Mouse (Mus musculus) hindbrain, embryonic 15.5 days (tissue): ENCODE results near the gene Sorl1. TPM values are rescaled to one million over a fixed set of nuclear protein-coding genes. Genes with fewer than 3 reads are reported as not detected.
A peak's percentile ranks its signal among the peaks of the same experiment; 100 is the strongest.

Experiments
- ATAC-seq: fragments of 200-750 bp; cut with Nextera tagmentation; 2 replicates; pipeline ENCODE4 v1.8.0; 2017; ENCODE audit warnings: low read depth, moderate number of reproducible peaks, moderate TSS enrichment; ENCODE audit not compliant: low FRiP score
- H3K27ac ChIP-seq: fragments of 300-500 bp; sonication (generic); replicated peaks from 2 replicates; pipeline ENCODE4 v1.5.1; 2015; ENCODE audit warnings: mild to moderate bottlenecking, inconsistent platforms
- H3K27me3 ChIP-seq: fragments of 300-500 bp; sonication (generic); 2 replicates; pipeline ENCODE4 v1.6.1; 2015; ENCODE audit warnings: control low read depth, inconsistent platforms
- H3K36me3 ChIP-seq: fragments of 300-500 bp; sonication (generic); 2 replicates; pipeline ENCODE4 v1.6.1; 2015; ENCODE audit warnings: control low read depth, inconsistent platforms
- H3K4me1 ChIP-seq: fragments of 300-500 bp; sonication (generic); replicated peaks from 2 replicates; pipeline ENCODE4 v1.6.1; 2015; ENCODE audit warnings: control low read depth, inconsistent platforms
- H3K4me2 ChIP-seq: fragments of 300-500 bp; sonication (generic); 2 replicates; pipeline ENCODE4 v1.6.1; 2015; ENCODE audit warnings: moderate library complexity, mild to moderate bottlenecking, inconsistent platforms
- H3K4me3 ChIP-seq: fragments of 300-500 bp; sonication (generic); 2 replicates; pipeline ENCODE4 v1.5.1; 2015; ENCODE audit warnings: mild to moderate bottlenecking, inconsistent platforms
- H3K9ac ChIP-seq: fragments of 300-500 bp; sonication (generic); 2 replicates; pipeline ENCODE4 v1.6.1; 2015; ENCODE audit warnings: inconsistent platforms
- H3K9me3 ChIP-seq: fragments of 300-500 bp; sonication (generic); 2 replicates; pipeline ENCODE4 v1.6.1; 2016; ENCODE audit warnings: control low read depth, inconsistent platforms
- WGBS: fragments of 180-500 bp; shearing (Covaris S2); methylation state at CpG from one replicate; pipeline ENCODE4 v1.1.7; 2015; 5-methylcytosine and 5-hydroxymethylcytosine counted together
- polyA plus RNA-seq: library from polyadenylated mRNA; unstranded; fragments of >200 nt; fragmentation: Nextera tagmentation; extraction: Ambion mirVana; gene quantifications from 2 replicates; pipeline ENCODE4 v1.2.1, GENCODE M21; 2015

Gene Sorl1
- polyA plus RNA-seq, result 11.2 and 12.4 TPM in 2 replicates

DNA sequence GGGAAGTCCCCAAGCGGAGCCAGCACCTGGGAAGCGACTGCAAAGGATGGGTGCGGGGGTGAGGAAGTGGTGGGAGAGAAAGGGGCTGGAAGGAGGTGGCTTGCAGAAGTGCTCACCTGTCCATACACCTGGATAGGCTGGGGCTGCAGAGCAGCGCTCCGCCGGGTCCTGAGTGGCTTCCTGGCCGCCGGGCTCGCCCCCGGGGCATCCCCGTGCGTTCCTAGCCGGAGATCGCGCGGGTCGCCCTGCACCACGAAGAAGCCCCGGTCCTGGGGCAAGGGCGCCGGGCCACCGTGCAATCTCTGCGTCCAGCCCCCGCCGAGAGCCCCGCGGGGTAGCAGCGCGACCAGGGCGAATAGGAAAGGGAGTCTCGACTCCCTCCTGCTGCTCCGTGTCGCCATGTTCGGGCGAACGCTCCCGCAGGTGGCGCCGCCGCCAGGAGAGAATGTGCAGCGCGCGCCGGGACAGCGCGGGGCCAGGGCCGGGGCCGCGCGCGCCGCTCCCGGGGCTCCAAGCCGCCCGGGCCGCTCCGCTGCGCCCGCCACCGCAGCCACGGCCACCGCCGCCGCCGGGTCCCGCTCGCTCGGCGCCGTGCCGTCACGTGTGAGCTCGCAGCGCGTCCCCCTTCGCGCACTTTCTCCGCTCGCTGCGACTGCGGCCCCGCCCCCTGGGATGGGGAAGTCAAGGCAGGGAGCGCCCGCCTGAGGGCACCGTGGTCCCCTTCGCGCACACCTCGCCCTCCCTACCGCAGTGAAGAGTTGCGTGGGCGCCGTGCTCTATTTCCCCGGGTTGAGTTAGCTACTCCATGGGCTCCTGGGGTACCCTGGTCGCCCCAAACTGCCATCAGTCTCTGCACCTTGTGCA lies at the start of gene Sorl1:
Gene Sorl1, minus strand, starts transcription at position 585 of the 864 bp plus-strand sequence.
- Histone ChIP-seq H3K9me3 (no peaks in the 10 kb centered on the region), H3K9ac (peak within 1 kb of the TSS; percentile 76), H3K4me1 (peaks cover 35% of the 10 kb centered on the region), H3K4me3 (peak within 1 kb of the TSS; percentile 69), H3K27ac (peak within 1 kb of the TSS; percentile 78), H3K4me2 (peak within 1 kb of the TSS; percentile 87), H3K27me3 (no peaks in the 10 kb centered on the region), H3K36me3 (no peaks in the 10 kb centered on the region)
- ATAC-seq, result peak; percentile 81
- WGBS, result under 1% methylated on average over 83 of the region's 94 CpGs

DNA sequence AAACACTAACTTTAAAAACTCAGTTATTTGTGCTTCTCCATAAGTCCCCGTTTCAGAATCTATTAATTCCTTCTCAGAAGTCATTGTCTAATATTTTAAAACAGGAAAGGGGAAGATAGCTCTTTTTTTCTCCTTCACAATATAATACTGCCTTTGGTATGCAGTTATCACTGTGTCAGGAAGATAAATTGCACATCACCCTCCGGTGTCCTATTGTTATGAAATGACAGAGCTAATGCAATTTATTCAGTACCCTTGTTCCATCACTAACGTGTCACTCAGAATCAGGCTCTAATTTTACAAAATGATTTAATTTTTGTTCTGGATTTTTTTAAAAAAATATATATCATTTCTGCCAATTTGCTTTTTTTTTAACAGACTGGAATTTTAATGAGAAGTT lies 49.7 kb upstream of the Sorl1 start:
- Histone ChIP-seq H3K27me3 (no peaks in the 10 kb centered on the region), H3K4me2 (no peak overlapping the region), H3K9me3 (no peaks in the 10 kb centered on the region), H3K4me3 (no peak overlapping the region), H3K9ac (no peak overlapping the region), H3K36me3 (no peaks in the 10 kb centered on the region), H3K27ac (no peak overlapping the region), H3K4me1 (peaks cover 5% of the 10 kb centered on the region)
- no peak for ATAC-seq
- WGBS, result 42% methylated on average over 3 of the region's 3 CpGs

DNA sequence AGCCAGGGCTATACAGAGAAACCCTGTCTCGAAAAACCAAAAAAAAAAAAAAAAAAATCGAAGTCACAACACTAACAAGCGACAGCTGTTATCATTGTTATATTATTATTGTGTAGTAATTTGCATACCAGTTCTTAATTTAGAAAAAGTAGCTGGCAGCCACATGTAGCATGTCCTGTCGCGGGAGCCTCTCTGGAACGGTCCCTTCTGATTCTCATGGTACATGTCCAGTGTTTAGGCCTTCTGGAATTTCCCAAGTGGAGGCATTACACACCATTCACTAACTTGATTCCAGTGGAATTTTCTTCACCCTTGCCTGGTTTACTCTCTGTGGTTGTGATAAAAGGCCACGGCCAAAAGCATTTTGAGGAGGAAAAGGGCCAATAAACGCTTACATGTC lies 45.4 kb upstream of the Sorl1 start:
- H3K36me3 ChIP-seq, result no peaks in the 10 kb centered on the region
- ATAC-seq, result no peak
- no peaks in the 10 kb centered on the region for H3K9me3 ChIP-seq
- 93% methylated on average over 8 of the region's 8 CpGs for WGBS
- peaks cover 3% of the 10 kb centered on the region for H3K4me1 ChIP-seq
- no peak overlapping the region for H3K4me2 ChIP-seq
- H3K27me3 ChIP-seq, result no peaks in the 10 kb centered on the region
- no peak overlapping the region for H3K4me3 ChIP-seq
- H3K9ac ChIP-seq, result no peak overlapping the region
- H3K27ac ChIP-seq, result no peak overlapping the region

DNA sequence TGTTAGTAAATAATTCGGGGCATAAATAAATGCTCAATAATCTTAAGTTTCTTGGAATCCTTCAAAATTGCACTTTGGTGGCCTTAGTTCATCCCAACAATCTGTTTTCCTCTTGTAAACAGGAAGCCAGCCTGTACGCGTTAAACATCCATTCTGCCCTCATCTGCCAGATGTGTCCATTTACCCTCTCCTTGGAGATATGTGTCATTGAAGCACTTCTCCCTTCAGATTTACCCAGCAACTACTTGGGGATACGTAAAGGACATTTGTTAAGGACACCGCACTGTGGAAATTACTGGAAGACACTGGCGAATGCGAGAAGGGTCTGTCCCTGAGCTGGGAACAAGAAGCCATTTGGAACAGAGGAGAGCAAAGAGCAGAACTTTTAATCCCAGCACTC lies 44.9 kb upstream of the Sorl1 start:
- ATAC-seq, result no peak
- Histone ChIP-seq H3K4me2 (no peak overlapping the region), H3K9ac (no peak overlapping the region), H3K27ac (no peak overlapping the region), H3K4me1 (no peaks in the 10 kb centered on the region; the same call in 1 of the 2 replicates), H3K4me3 (no peak overlapping the region), H3K9me3 (no peaks in the 10 kb centered on the region), H3K27me3 (no peaks in the 10 kb centered on the region), H3K36me3 (no peaks in the 10 kb centered on the region)
- 88% methylated on average over 7 of the region's 7 CpGs for WGBS

DNA sequence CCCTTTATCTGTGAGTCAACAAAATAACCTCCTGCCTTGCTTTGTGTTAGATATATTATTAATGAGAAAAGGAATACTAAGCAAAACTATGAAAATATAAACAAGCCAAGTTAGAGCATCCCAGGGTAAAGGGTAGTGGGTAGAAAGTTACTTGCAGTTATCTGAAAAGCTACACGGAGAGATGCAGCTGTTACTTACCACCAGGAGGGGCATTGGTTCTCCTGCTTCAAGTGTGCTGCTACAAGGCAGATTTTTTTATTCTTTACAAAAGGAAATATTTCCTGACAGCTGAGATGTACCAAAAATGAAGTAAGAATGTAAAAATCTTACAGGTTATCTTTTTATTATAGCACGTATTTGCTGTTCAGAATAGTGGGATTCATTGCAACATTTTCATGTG lies 40.8 kb upstream of the Sorl1 start:
- no peaks in the 10 kb centered on the region for H3K27me3 ChIP-seq
- no peak for ATAC-seq
- 77% methylated on average over 2 of the region's 2 CpGs for WGBS

DNA sequence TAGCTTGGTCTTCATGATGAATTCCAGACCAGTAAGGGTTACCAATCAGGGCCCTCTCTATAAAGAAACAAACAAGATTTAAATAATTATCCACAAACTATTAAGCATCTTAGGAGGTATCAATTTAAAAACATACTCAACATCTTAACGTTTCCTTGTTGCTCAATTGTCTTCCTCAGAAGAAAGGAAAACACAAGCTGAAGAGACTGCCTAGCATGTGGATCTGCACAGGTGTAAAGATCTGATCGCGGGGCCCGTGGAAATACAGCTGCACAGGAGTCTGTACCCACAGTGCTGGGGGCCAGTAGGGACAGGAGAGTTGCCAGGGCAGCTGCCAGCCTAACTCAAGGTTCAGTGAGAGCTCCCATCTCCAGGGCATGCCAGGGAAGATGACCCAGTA lies 38.9 kb upstream of the Sorl1 start:
- Histone ChIP-seq H3K9me3 (no peaks in the 10 kb centered on the region), H3K27ac (no peak overlapping the region), H3K4me1 (no peaks in the 10 kb centered on the region), H3K27me3 (no peaks in the 10 kb centered on the region), H3K9ac (no peak overlapping the region), H3K4me2 (no peak overlapping the region), H3K36me3 (no peaks in the 10 kb centered on the region), H3K4me3 (no peak overlapping the region)
- 90% methylated on average over 4 of the region's 4 CpGs for WGBS
- ATAC-seq, result no peak

More for the DNA sequence above, 40.8 kb upstream of the Sorl1 start:
- Histone ChIP-seq H3K4me1 (no peaks in the 10 kb centered on the region), H3K4me2 (no peak overlapping the region), H3K4me3 (no peak overlapping the region), H3K9ac (no peak overlapping the region), H3K36me3 (no peaks in the 10 kb centered on the region), H3K27ac (no peak overlapping the region), H3K9me3 (no peaks in the 10 kb centered on the region)

DNA sequence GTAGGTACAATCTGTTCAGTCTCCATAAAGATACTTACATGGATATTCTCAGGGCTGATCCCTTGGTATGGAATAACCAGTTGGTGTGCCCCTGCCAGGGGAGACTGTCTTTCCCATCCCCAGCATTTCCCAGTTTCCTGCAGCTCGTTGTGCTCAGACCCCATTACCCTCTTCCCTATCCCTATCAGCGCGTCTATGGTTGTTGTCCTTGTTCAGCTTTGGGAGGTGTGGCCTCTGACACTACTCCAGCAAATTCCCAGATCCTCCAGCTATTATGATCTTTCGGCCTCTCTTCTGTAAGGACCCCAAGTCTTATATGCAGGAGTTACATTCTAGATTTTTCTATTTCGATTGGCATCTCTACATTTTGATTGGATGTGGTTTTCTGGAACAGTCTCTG lies 35.3 kb upstream of the Sorl1 start:
- Histone ChIP-seq H3K9me3 (no peaks in the 10 kb centered on the region), H3K4me2 (no peak overlapping the region), H3K36me3 (no peaks in the 10 kb centered on the region), H3K27ac (no peak overlapping the region), H3K4me3 (no peak overlapping the region), H3K27me3 (no peaks in the 10 kb centered on the region), H3K4me1 (no peaks in the 10 kb centered on the region), H3K9ac (no peak overlapping the region)
- no peak for ATAC-seq
- 78% methylated on average over 5 of the region's 5 CpGs for WGBS

DNA sequence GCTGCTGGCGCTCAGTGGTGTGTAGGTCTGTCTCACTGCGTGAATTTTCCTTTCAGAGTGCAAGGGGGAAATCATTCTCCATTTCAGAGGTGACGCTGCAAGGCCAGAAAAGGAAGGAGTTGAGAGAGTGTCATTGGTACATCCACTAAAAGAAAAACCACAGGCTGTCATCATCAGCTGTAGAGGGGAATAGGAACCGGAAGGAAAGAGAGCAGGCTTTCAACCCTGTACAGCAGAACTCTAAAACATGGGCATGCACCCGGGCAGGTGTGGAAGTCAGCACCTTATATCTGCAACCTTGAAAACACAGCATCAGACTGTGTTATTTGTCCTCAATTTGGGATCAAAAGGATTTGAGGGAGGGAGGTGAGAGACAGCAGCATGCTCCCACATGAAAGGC lies 34.6 kb upstream of the Sorl1 start:
- Histone ChIP-seq H3K4me1 (no peaks in the 10 kb centered on the region), H3K27ac (no peak overlapping the region), H3K4me2 (no peak overlapping the region), H3K9me3 (no peaks in the 10 kb centered on the region), H3K4me3 (no peak overlapping the region), H3K27me3 (no peaks in the 10 kb centered on the region), H3K36me3 (no peaks in the 10 kb centered on the region), H3K9ac (no peak overlapping the region)
- ATAC-seq, result no peak
- 81% methylated on average over 5 of the region's 5 CpGs for WGBS

DNA sequence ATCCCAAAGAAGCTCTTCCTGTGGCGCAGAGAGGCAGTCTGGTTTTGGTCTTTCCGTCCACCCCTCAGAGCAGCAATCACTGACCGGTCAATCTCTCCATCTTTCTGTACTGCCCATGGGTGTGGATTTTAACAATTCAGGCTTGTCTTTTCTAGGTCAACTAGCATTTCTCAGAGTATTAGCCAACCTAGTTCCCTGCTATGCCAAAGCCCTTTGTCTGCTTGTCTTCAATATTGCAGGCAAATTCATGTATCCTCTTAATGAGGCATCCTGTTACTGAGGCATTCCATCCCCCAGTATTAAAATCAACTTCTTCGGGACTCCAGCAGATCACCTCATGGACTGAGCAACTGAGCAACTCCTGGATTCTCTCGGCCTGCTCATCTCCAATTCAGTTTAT lies 33.9 kb upstream of the Sorl1 start:
- Histone ChIP-seq H3K4me2 (no peak overlapping the region), H3K27me3 (no peaks in the 10 kb centered on the region), H3K36me3 (no peaks in the 10 kb centered on the region), H3K4me1 (no peaks in the 10 kb centered on the region), H3K27ac (no peak overlapping the region), H3K9ac (no peak overlapping the region), H3K9me3 (no peaks in the 10 kb centered on the region), H3K4me3 (no peak overlapping the region)
- no peak for ATAC-seq
- WGBS, result 92% methylated on average over 5 of the region's 5 CpGs

DNA sequence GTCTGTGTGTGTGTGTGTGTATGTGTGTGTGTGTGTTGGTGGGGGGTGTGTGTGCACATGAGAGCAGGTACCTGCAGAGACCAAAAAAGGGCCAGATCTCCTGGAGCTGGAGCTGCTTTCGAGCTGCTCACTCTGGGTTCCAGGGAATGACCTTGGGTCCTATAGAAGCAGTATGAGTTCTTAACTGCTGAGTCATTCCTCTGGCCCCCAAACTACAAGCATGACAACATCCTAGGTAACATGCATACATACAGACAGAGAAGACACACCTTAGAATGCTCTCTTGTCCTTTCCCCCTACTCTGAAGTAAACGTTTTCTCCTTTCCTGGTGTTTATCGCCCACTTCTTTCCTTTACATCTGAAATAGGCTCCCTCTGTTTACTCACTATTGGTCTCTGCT lies 32.5 kb upstream of the Sorl1 start:
- Histone ChIP-seq H3K27ac (no peak overlapping the region), H3K9me3 (no peaks in the 10 kb centered on the region), H3K36me3 (no peaks in the 10 kb centered on the region), H3K4me3 (no peak overlapping the region), H3K4me1 (no peaks in the 10 kb centered on the region), H3K27me3 (no peaks in the 10 kb centered on the region), H3K4me2 (no peak overlapping the region), H3K9ac (no peak overlapping the region)
- no peak for ATAC-seq
- WGBS, result 89% methylated on average over 3 of the region's 3 CpGs

DNA sequence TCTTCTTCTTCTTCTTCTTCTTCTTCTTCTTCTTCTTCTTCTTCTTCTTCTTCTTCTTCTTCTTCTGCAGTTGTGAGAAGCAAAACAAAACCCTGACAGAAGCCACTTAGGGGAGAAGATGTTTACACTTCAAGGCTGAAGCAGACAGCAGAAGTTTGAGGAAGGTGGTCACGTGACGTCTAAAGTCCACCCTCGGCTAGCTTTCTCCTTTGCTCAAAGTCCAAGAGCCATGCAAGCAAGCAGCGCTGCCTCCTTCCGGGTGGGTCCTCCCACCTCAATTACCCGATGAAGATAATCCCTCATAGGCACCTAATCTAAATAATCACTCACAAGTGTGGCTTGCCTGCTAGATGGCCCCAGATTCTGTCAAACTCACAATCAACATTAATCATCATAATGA lies 30.6 kb upstream of the Sorl1 start:
- Histone ChIP-seq H3K9ac (no peak overlapping the region), H3K9me3 (no peaks in the 10 kb centered on the region)
- 88% methylated on average over 6 of the region's 6 CpGs for WGBS

DNA sequence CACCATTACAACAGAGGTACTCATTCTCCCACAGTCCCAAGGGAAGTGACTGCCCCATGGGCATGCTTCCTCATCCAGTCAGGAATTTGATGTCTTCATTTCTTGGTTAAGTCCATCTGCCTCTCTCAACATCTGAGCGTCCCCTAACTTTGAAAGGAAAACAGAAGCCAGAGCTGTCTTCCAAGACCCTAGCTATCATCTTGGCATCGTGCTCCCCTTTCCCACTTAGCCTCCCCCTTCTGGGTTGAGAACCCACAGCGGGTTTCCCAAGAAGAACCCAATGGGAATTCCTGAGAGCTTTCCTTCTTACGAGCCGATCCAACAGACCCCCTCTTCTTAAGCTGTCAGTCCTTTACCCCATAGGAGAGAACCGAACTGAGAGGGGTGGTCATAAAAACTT lies 24.7 kb upstream of the Sorl1 start:
- WGBS, result 80% methylated on average over 6 of the region's 6 CpGs
- H3K4me2 ChIP-seq, result no peak overlapping the region

More for the DNA sequence above, 30.6 kb upstream of the Sorl1 start:
- Histone ChIP-seq H3K27me3 (no peaks in the 10 kb centered on the region), H3K27ac (no peak overlapping the region), H3K4me3 (no peak overlapping the region), H3K4me1 (no peaks in the 10 kb centered on the region; the same call in 1 of the 2 replicates), H3K4me2 (no peak overlapping the region), H3K36me3 (no peaks in the 10 kb centered on the region)
- ATAC-seq, result no peak

More for the DNA sequence above, 24.7 kb upstream of the Sorl1 start:
- Histone ChIP-seq H3K27me3 (no peaks in the 10 kb centered on the region), H3K4me3 (no peak overlapping the region), H3K9ac (no peak overlapping the region), H3K27ac (no peak overlapping the region), H3K36me3 (no peaks in the 10 kb centered on the region), H3K4me1 (no peaks in the 10 kb centered on the region; the same call in 1 of the 2 replicates), H3K9me3 (no peaks in the 10 kb centered on the region)
- no peak for ATAC-seq
